Mouse (Mus musculus): ENCODE results near the gene H2afj.
A peak's percentile ranks its signal among the peaks of the same experiment; 100 is the strongest.

H2afj gene

DNA sequence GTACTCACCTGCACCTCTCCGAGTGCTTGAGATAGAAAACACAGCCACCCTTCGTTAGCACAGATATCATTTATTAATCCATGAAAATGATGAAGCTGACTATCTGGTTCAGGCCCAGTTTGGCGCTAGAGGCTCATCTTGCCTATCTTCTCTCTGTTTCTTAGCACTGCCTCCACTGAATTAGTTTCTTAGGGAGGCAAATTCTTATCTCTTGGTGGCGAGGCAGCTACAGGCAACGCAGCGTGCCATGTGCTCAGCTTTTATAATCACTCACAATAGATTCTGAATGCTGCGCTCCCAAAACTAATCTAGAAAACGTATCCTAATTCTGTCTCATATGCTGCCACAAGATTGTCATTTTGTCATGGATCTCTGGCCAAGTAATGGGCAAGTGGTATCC, 40.4 kb downstream of the H2afj start:
- DNase-seq: peak in 1 of 2 experiments; percentile 4

DNA sequence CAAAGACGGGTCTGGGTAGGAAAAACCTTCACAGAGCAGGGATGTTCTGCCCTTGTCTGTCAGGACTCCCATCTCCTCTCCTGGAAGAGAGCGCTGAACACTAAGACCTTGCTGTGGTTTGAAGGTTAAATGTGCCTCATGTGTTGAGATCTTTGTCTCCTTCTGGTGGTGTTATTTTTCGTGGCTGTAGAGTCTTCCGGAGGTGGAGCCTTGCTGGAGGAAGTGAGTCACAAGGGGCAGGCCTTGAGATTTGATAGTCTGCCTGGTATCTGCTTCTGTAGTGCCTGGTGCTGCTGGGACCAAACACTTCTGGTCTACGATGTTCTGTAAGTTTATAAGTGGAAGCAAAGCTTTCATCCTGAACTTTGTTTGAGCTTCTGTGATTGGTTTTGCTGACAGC, 40.9 kb downstream of the H2afj start:
- DNase-seq: peak in 1 of 2 experiments; percentile 21

DNA sequence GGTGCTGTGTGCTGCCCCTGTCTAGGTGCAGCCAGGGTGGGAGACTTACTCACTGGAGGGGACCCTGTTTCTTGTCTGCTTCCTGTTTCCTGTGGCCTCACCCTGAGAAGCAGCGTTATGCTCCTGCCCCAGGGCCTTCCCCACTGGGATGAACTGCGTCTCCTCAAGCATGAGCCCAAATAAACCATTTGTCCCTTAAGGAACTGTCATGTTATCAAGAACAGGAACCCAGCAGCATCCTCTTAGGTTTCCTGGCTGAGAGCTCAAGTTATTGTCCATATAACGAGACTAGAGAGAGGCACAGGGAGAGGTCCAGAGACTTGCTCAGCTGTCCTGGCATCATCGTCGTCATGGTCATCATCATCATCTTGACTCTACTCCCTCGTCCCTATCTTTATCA, 42.2 kb downstream of the H2afj start:
- peak in 1 of 2 experiments; percentile 17 for DNase-seq

DNA sequence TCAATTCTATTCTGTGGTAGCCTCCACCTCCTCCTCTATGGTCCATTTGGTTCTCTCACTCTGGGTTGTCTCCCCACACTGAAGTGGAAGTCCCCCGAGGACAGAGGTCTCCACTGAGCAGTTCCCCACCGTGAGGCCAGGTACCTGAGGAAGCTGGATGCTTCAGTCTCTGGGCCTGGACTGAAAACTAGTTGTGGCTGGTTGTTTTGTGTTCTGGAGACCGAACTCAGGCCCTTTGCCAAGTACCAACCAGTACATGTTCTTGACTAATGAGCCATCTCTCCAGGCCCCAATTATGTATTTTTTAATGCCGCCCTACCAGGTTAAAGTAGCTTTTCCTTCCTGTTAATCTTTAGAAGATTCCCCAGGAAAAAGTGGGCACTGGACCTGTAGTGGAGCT, 44.3 kb downstream of the H2afj start:
- peak; percentile 53 to 66 for DNase-seq

DNA sequence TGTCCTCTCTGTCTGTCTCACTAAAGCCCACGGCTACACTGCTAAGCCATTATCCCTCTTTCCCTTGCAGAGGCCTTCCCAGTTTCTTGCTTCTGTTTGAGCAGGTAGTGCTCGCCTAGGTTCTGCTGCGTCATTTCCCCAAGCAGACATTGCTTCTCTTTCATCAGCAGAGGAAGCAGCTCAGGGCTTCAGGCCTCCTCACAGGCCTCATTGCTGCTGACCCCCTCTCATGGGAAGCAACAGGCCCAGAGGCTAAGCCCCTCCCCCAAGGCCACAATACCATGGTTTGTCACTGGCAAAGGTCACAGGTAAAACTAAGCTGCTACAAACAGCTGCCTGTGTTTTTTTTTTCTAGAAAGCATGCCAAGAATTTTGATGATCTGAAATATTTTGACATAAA, 44.7 kb downstream of the H2afj start:
- DNase-seq: peak; percentile 33 to 45

DNA sequence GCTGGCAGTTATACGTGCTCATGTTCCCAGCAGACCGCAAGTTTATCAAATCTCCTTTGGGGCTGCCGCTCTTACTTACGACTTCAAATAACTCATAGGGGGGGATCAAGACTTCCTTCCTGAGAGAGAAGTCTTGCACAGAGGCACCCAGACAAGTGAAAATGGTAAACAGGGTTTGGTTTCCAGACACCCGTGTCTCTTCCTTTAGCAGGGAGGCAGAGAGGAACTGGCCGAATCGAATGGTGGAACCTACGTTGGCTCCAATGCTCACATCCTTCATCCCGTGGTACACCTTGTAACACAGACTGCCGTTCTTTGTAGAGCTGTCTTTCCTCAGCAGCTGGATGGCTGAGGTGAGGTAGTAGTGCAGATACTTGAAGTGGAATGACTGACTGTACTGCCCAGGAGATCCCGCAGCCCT, 46.3 kb downstream of the H2afj start:
- peak in 1 of 2 experiments; percentile 31 for DNase-seq

DNA sequence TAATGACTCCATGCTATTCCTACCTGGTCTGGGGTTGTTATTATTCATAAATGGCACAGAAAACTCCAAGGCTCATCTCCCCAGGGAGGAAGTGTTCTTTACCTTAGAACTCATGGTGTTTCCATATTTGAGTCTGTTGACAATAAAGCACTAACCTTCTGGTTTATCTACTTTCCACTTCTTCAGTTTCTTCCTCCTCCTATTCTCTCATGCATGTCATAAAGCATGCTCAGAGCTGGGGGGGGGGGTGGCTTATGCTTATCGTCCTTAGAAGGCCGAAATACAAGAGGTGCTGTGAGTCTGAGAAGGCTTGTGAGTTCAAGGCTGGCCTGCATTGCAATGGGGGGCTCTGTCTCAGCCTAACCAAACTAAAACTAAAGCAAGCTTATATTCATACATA, 47.1 kb downstream of the H2afj start:
- DNase-seq: no peak

DNA sequence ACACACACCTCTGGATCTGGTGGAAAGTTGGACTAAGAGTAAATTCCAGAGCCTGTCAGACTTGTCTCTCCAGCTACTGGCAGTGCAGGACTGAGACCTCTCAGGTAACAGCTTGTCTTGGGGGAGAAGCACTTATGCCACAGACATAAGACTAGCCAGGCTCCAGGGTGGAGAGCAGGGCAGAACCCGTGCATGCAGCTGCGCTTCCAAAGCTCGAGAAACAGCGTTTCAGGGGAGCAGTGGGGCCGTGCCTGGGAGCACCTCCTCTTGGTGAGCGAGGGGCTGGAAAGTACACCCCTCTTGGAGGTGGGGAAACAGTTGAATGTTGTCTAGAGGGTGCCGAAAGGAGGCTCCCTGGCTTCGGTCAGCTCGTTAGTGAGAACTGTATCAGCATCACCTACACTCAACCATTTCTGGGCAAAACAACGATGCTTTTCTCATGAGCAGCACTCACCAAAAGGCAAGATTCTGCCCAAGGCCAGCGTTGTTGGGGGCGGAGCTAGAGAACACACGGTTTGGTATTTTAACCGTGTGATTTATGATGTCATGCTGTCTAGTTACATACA, 48.1 kb downstream of the H2afj start:
- DNase-seq: peak; percentile 16 to 34

DNA sequence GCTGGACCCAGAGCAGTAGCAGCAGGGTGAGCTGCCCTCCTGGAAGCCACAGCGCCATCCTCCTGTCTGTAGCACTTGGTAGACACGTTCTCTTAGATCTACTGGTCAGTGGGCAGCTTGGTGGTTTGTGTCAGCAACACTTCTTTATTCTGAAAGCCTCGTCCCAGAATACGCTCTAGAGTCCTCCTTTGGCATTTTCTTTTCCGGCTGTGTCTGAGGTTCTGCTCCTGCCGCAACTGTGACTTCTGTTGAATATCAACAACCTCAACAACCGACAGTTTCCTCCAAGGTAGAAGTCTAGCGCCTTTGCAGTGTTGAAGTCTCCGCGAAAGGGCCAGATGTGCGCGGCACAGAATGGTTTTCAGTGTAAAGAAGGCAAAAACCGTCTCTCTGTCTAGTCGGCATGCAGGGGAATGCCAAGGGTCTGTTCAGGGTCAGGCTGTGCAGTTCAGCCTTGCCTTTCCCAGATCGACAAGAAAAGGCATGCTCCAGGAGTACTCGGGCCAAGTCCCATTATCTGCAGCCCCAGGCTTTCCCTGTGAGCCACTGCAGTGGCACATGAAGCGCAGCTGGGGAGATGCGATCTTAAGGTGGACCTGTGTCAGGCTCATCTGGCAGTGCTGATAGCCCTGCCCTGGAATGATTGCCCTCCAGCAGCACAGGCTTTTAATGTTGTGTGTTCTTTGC, 49.3 kb downstream of the H2afj start, which contains the start of gene Art4:
Gene Art4 (minus strand): TSS at position 548 of the 687 bp plus-strand sequence.
- DNase-seq: peak; percentile 8 to 47

DNA sequence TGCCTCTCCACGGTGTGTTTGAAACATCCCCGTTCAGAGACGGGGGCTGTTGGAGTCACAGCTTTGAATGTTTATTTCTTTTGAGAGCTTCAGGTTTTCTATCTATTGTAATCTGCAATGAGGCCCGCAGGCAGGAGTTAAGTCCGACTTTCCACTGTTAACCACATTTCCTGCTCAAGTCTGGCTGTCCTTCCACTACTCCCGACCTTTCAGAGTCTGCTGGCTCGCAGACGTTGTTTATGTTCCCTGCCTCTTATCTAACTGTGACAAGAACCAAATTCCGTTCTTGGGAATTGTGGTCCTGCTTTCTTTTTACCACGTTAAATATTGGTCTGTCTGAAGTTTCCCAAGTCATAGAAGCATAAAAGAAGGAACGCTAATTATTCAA, 49.8 kb downstream of the H2afj start:
- peak; percentile 21 to 63 for DNase-seq

DNA sequence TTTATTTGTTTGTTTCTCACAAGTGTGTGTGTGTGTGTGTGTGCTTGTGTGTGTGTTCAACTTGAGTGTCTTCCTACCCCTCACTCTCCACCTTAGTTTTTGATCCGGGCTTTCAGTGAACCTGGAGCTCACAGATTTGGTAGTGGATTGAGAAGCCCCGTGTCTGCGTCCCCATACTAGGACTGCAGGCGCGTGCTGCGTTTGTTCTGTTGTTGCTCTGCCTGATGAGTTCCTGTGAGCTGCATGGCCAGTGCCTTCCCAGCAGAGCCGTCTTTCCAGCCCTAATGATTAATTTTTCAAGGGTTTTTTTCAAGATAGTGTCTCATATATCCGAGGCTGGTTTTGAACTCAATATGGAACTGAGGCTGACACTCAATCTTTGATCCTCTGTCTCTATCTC, 50.4 kb downstream of the H2afj start:
- peak in 1 of 2 experiments; percentile 40 for DNase-seq

Data from kidney, postnatal 25 days (tissue).